Mouse (Mus musculus): ENCODE measurements at regions not wholly inside any gene's neighbourhood (a gene's known extent, or its start where the extent isn't known, plus 50 kb on each side); places are given as distances from the start of the nearest gene placed in this dataset.

GRCm38 (mm10) chr8:35237279-35237678 lies 528.3 kb upstream of the Gm19410 start:
- no peak for DNase-seq (ENCODE audit: low spot score)

GRCm38 (mm10) chr8:35240884-35241283 lies 524.7 kb upstream of the Gm19410 start:
- no peak for DNase-seq (ENCODE audit: low spot score)

GRCm38 (mm10) chr8:35243555-35243954 lies 522.0 kb upstream of the Gm19410 start:
- no peak for DNase-seq (ENCODE audit: low spot score)

GRCm38 (mm10) chr8:35249747-35250375 lies 515.7 kb upstream of the Gm19410 start:
- no peak for DNase-seq (ENCODE audit: low spot score)

GRCm38 (mm10) chr8:35250641-35251040 lies 514.9 kb upstream of the Gm19410 start:
- no peak for DNase-seq (ENCODE audit: low spot score)

- DNase-seq (ENCODE audit: low spot score): no peak
Observed at GRCm38 (mm10) chr8:35253946-35254345, 511.6 kb upstream of the Gm19410 start.

- no peak for DNase-seq (ENCODE audit: low spot score)
Observed at GRCm38 (mm10) chr8:35255327-35255726, 510.3 kb upstream of the Gm19410 start.

- no peak for DNase-seq (ENCODE audit: low spot score)
Observed at GRCm38 (mm10) chr8:35256958-35257357, 508.6 kb upstream of the Gm19410 start.

- no peak for DNase-seq (ENCODE audit: low spot score)
Observed at GRCm38 (mm10) chr8:35268221-35268620, 497.4 kb upstream of the Gm19410 start.

- DNase-seq (ENCODE audit: low spot score): no peak
Observed at GRCm38 (mm10) chr8:35268986-35269385, 496.6 kb upstream of the Gm19410 start.

GRCm38 (mm10) chr8:35275972-35276371 lies 489.6 kb upstream of the Gm19410 start:
- no peak for DNase-seq (ENCODE audit: low spot score)

GRCm38 (mm10) chr8:35276460-35276859 lies 489.1 kb upstream of the Gm19410 start:
- DNase-seq (ENCODE audit: low spot score): no peak

GRCm38 (mm10) chr8:35278946-35279345 lies 486.6 kb upstream of the Gm19410 start:
- DNase-seq (ENCODE audit: low spot score): no peak

- DNase-seq (ENCODE audit: low spot score): no peak
Observed at GRCm38 (mm10) chr8:35280741-35281140, 484.8 kb upstream of the Gm19410 start.

GRCm38 (mm10) chr8:35283366-35283765 lies 482.2 kb upstream of the Gm19410 start:
- DNase-seq (ENCODE audit: low spot score): no peak

- DNase-seq (ENCODE audit: low spot score): no peak
Observed at GRCm38 (mm10) chr8:35289018-35289417, 476.6 kb upstream of the Gm19410 start.

GRCm38 (mm10) chr8:35289967-35290366 lies 475.6 kb upstream of the Gm19410 start:
- no peak for DNase-seq (ENCODE audit: low spot score)

- no peak for DNase-seq (ENCODE audit: low spot score)
Observed at GRCm38 (mm10) chr8:35293437-35294126, 472.0 kb upstream of the Gm19410 start.

GRCm38 (mm10) chr8:35296936-35297335 lies 468.7 kb upstream of the Gm19410 start:
- DNase-seq (ENCODE audit: low spot score): no peak

- no peak for DNase-seq (ENCODE audit: low spot score)
Observed at GRCm38 (mm10) chr8:35299088-35299487, 466.5 kb upstream of the Gm19410 start.

- no peak for DNase-seq (ENCODE audit: low spot score)
Observed at GRCm38 (mm10) chr8:35300359-35300758, 465.2 kb upstream of the Gm19410 start.

GRCm38 (mm10) chr8:35300881-35301521 lies 464.6 kb upstream of the Gm19410 start:
- no peak for DNase-seq (ENCODE audit: low spot score)

GRCm38 (mm10) chr8:35302856-35303255 lies 462.7 kb upstream of the Gm19410 start:
- no peak for DNase-seq (ENCODE audit: low spot score)
